Mouse (Mus musculus): ENCODE results near the gene Acer2.

GRCm38 (mm10) chr4:86942656-86943055 lies 68.5 kb downstream of the Acer2 start:
- TF ChIP-seq CTCF (IDR thresholded peaks at IDR 0.05; ENCODE audit: control insufficient read depth, insufficient read depth, low read length) = no peak
- TF ChIP-seq POLR2A (IDR thresholded peaks at IDR 0.05; ENCODE audit: borderline replicate concordance, control insufficient read depth, low read depth, low read length) = no peak

All from bone marrow, adult 2 months (tissue).